Mouse (Mus musculus) kidney, embryonic 16.5 days (tissue): ENCODE data around the gene Dnajc16. TPM values are rescaled to one million over a fixed set of nuclear protein-coding genes. Genes with fewer than 3 reads are reported as not detected.

Experiments used
- polyA plus RNA-seq: library from polyadenylated mRNA; unstranded; fragments of >200 nt; fragmentation: Nextera tagmentation; extraction: Ambion mirVana; gene quantifications from 2 replicates; pipeline ENCODE4 v1.2.1, GENCODE M21; 2015

The Dnajc16 gene
- polyA plus RNA-seq, 1 experiment from 2014 or later, result 5.4 TPM

Other genes starting within 250 kb of the Dnajc16 start
- gene Fblim1, start 184.8 kb downstream of the Dnajc16 start, polyA plus RNA-seq, result 76.4 and 85.2 TPM in 2 replicates
- gene Tmem82, start 172.3 kb downstream of the Dnajc16 start, polyA plus RNA-seq, result 4.3 and 5.4 TPM in 2 replicates
- 0.54 and 0.69 TPM in 2 replicates for gene Slc25a34, start 167.1 kb downstream of the Dnajc16 start, polyA plus RNA-seq
- 6.4 TPM in 2 replicates for gene Plekhm2, start 126.0 kb downstream of the Dnajc16 start, polyA plus RNA-seq
- gene Rsc1a1, start 105.3 kb downstream of the Dnajc16 start, polyA plus RNA-seq, result 0.62 TPM in 1 of 2 replicates, not detected in the other
- gene Ddi2, start 67.5 kb downstream of the Dnajc16 start, polyA plus RNA-seq, result 19.1 and 20.9 TPM in 2 replicates
- 1.7 and 2.0 TPM in 2 replicates for gene Agmat, start 44.3 kb downstream of the Dnajc16 start, polyA plus RNA-seq
- 30.2 and 31.8 TPM in 2 replicates for gene Casp9, start 2.7 kb upstream of the Dnajc16 start, polyA plus RNA-seq
- gene Cela2a, start 35.2 kb upstream of the Dnajc16 start, polyA plus RNA-seq, result 0.17 TPM in 1 of 2 replicates, not detected in the other
- gene Ctrc, start 55.4 kb upstream of the Dnajc16 start, polyA plus RNA-seq, result not detected in 2 replicates
- 58.5 and 62.4 TPM in 2 replicates for gene Efhd2, start 84.0 kb upstream of the Dnajc16 start, polyA plus RNA-seq
- gene Fhad1, start 224.2 kb upstream of the Dnajc16 start, polyA plus RNA-seq, result 0.74 and 1.0 TPM in 2 replicates